Mouse (Mus musculus) liver, postnatal 0 days (tissue): ENCODE data around the gene Gm21958. TPM values are rescaled to one million over a fixed set of nuclear protein-coding genes. Genes with fewer than 3 reads are reported as not detected.
"Not testable (repeated sequence)": the region's sequence is repeated elsewhere in the genome, so short reads cannot be mapped to it uniquely, and the experiment has no call there.

Experiments
- ATAC-seq: fragments of 200-750 bp; cut with Nextera tagmentation; 2 replicates; pipeline ENCODE4 v1.8.0; 2017; ENCODE audit warnings: mild to moderate bottlenecking, moderate library complexity
- DNase-seq: peaks from one replicate; pipeline ENCODE4 v3.0.0-alpha.2; 2016
- H3K27ac ChIP-seq: fragments of 300-500 bp; sonication (generic); 2 replicates; pipeline ENCODE4 v1.5.1; 2014; ENCODE audit warnings: antibody characterized with exemption, moderate library complexity, mild to moderate bottlenecking, low read depth
- H3K27me3 ChIP-seq: fragments of 300-500 bp; sonication (generic); 2 replicates; pipeline ENCODE4 v1.6.1; 2014; ENCODE audit warnings: low read length, control low read depth, mixed read lengths; ENCODE audit not compliant: insufficient read depth
- H3K36me3 ChIP-seq: fragments of 300-500 bp; sonication (generic); replicated peaks from 2 replicates; pipeline ENCODE4 v1.6.1; 2014; ENCODE audit warnings: mild to moderate bottlenecking, control low read depth, low read length, moderate library complexity, mixed read lengths; ENCODE audit not compliant: insufficient read depth
- H3K4me1 ChIP-seq: fragments of 300-500 bp; sonication (generic); 2 replicates; pipeline ENCODE4 v1.6.1; 2014; ENCODE audit warnings: antibody characterized with exemption, mild to moderate bottlenecking, control low read depth; ENCODE audit not compliant: insufficient read depth
- H3K4me2 ChIP-seq: fragments of 300-500 bp; sonication (generic); 2 replicates; pipeline ENCODE4 v1.6.1; 2014; ENCODE audit warnings: low read depth, mild to moderate bottlenecking, low read length, moderate library complexity, mixed read lengths
- H3K4me3 ChIP-seq: fragments of 300-500 bp; sonication (generic); 2 replicates; pipeline ENCODE4 v1.5.1; 2014; ENCODE audit warnings: low read depth, low read length
- H3K9ac ChIP-seq: fragments of 300-500 bp; sonication (generic); replicated peaks from 2 replicates; pipeline ENCODE4 v1.6.1; 2014; ENCODE audit warnings: mild to moderate bottlenecking, moderate library complexity
- H3K9me3 ChIP-seq: fragments of 300-500 bp; sonication (generic); 2 replicates; pipeline ENCODE4 v1.6.1; 2016; ENCODE audit warnings: mild to moderate bottlenecking, control low read depth, low read length, mixed read lengths
- CTCF ChIP-seq: sonication (generic); IDR thresholded peaks from 2 replicates; pipeline ENCODE4 v1.5.1; 2016; ENCODE audit warnings: antibody characterized with exemption, low read depth
- EP300 ChIP-seq: IDR thresholded peaks from 2 replicates; pipeline ENCODE4 v1.6.1; 2016; ENCODE audit warnings: antibody characterized with exemption, low read depth, mild to moderate bottlenecking
- WGBS: fragments of 180-500 bp; shearing (Covaris S2); extraction: QIAGEN DNeasy Blood & Tissue Kit; methylation state at CpG from one replicate; pipeline ENCODE4 v1.1.7; 2014; ENCODE audit not compliant: insufficient replicate concordance; 5-methylcytosine and 5-hydroxymethylcytosine counted together
- polyA plus RNA-seq: library from polyadenylated mRNA; unstranded; fragments of >200 nt; fragmentation: Nextera tagmentation; extraction: Ambion mirVana; gene quantifications from 2 replicates; pipeline ENCODE4 v1.2.1, GENCODE M21; 2015

The Gm21958 gene
- polyA plus RNA-seq, 1 experiment from 2014 or later: not detected

- no peak for DNase-seq
- WGBS: 66% methylated on average over 2 of the region's 2 CpGs
- Histone ChIP-seq H3K4me3 (no peak overlapping the region), H3K27ac (no peak overlapping the region), H3K9me3 (no peaks in the 10 kb centered on the region), H3K27me3 (no peaks in the 10 kb centered on the region), H3K4me1 (0 out of 2 replicates have a peak, but pooled peaks cover 3% of the 10 kb centered on the region), H3K4me2 (no peak overlapping the region), H3K9ac (no peak overlapping the region), H3K36me3 (peaks cover 67% of the 10 kb centered on the region)
- no peak for ATAC-seq
- no peak for TF ChIP-seq EP300
- TF ChIP-seq CTCF: no peak
Measured at GRCm38 (mm10) chr3:54725344-54725743, 11.2 kb upstream of the Gm21958 start.

- Histone ChIP-seq H3K4me1 (0 out of 2 replicates have a peak, but pooled peaks cover 3% of the 10 kb centered on the region), H3K4me3 (no peak overlapping the region), H3K9ac (no peak overlapping the region), H3K36me3 (peaks cover 60% of the 10 kb centered on the region), H3K9me3 (no peaks in the 10 kb centered on the region), H3K4me2 (no peak overlapping the region), H3K27ac (0 out of 2 replicates have a peak overlapping the region, but pooled peaks have one; percentile 39), H3K27me3 (no peaks in the 10 kb centered on the region)
- TF ChIP-seq EP300 (no peak), CTCF (no peak)
- WGBS: 56% methylated on average over 10 of the region's 10 CpGs
- DNase-seq: no peak
- ATAC-seq: peak; percentile 64
Measured at GRCm38 (mm10) chr3:54723741-54724500, 9.8 kb upstream of the Gm21958 start.

DNA sequence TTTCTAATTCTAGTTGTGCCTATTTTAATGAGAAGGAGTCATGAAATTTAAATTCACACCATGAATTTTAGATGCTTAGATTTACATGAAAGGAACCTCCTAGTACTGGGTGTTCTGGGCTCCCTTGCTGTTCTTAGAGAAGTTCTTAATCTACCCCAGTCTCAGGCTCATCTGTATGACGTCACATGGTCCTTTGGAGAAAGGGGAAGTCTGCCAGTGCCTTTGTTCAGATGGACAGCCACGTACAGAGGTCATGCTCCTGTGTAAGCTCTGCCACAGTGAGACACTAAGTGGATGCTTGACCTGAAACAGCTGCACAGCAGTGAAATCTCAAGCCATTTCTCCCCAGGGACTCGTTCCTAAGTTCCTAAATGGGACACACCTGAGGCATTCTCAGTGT, 4.8 kb upstream of the Gm21958 start:
- H3K4me1 ChIP-seq: 0 out of 2 replicates have a peak, but pooled peaks cover 3% of the 10 kb centered on the region
- H3K4me2 ChIP-seq: no peak overlapping the region
- no peak overlapping the region for H3K4me3 ChIP-seq
- H3K9ac ChIP-seq: no peak overlapping the region
- TF ChIP-seq CTCF (no peak), EP300 (no peak)
- DNase-seq (no peak), ATAC-seq (no peak)
- H3K36me3 ChIP-seq: peaks cover 66% of the 10 kb centered on the region
- WGBS: 52% methylated on average over 3 of the region's 3 CpGs
- H3K27me3 ChIP-seq: no peaks in the 10 kb centered on the region
- no peak overlapping the region for H3K27ac ChIP-seq
- no peaks in the 10 kb centered on the region for H3K9me3 ChIP-seq

- Histone ChIP-seq H3K9me3 (no peaks in the 10 kb centered on the region), H3K4me1 (no peaks in the 10 kb centered on the region), H3K4me2 (no peak overlapping the region), H3K27ac (no peak overlapping the region), H3K4me3 (no peak overlapping the region), H3K36me3 (peaks cover 66% of the 10 kb centered on the region), H3K9ac (no peak overlapping the region), H3K27me3 (no peaks in the 10 kb centered on the region)
- DNase-seq (no peak), ATAC-seq (no peak)
- WGBS: 83% methylated on average over 6 of the region's 6 CpGs
- TF ChIP-seq CTCF: no peak
- no peak for TF ChIP-seq EP300
Measured at GRCm38 (mm10) chr3:54717348-54717747, 3.2 kb upstream of the Gm21958 start.

DNA sequence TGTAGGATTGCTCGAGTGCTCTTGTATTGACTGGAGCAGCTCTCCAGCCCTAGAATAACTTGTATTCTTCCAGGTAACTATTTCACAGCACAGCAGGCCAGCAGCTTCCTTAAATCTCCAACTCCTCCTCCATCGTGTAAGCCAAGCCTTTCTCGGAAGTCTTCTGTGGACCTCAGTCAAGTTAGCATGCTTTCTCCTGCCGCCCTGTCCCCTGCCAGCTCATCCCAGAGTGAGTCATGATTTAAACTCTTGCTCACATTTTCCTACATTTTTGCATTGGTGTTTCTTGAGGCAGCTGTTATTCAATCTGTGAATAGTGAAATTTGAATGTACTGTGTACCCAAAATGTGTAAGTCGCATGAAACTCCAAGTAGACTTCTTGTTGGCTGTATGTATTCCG, 1.3 kb upstream of the Gm21958 start:
- H3K4me1 ChIP-seq: no peaks in the 10 kb centered on the region
- H3K4me3 ChIP-seq: no peak overlapping the region
- no peak for TF ChIP-seq EP300
- TF ChIP-seq CTCF: no peak
- no peak overlapping the region for H3K9ac ChIP-seq
- H3K36me3 ChIP-seq: peaks cover 70% of the 10 kb centered on the region
- DNase-seq (no peak), ATAC-seq (no peak)
- no peaks in the 10 kb centered on the region for H3K27me3 ChIP-seq
- WGBS: 91% methylated on average over 6 of the region's 6 CpGs
- no peak overlapping the region for H3K27ac ChIP-seq
- no peak overlapping the region for H3K4me2 ChIP-seq
- no peaks in the 10 kb centered on the region for H3K9me3 ChIP-seq

DNA sequence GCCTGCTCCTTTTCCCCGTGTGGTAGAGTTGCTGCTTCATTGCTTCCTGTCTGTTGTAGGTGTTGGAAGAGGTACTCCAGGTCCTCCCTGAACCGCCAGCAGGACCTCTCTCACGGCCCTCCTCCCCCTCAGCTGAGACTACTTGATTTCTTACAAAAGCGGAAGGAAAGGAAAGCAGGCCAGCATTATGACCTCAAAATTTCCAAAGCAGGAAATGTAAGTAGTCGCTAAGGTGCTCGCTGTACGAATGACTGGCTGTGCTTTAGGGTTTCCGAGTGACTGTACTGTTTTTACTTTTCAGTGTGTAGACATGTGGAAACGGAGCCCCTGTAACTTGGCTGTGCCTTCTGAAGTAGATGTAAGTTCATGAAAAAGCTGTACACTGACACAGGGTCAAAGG, 5.2 kb downstream of the Gm21958 start:
- 62% methylated on average over 9 of the region's 9 CpGs for WGBS
- Histone ChIP-seq H3K9me3 (no peaks in the 10 kb centered on the region), H3K27me3 (no peaks in the 10 kb centered on the region), H3K4me3 (no peak overlapping the region), H3K36me3 (peaks cover 74% of the 10 kb centered on the region), H3K4me1 (no peaks in the 10 kb centered on the region), H3K27ac (peak overlapping the region; percentile 63), H3K4me2 (0 out of 2 replicates have a peak overlapping the region, but pooled peaks have one; percentile 6), H3K9ac (no peak overlapping the region)
- TF ChIP-seq EP300: no peak
- TF ChIP-seq CTCF: no peak
- ATAC-seq (peak; percentile 33), DNase-seq (no peak)

DNA sequence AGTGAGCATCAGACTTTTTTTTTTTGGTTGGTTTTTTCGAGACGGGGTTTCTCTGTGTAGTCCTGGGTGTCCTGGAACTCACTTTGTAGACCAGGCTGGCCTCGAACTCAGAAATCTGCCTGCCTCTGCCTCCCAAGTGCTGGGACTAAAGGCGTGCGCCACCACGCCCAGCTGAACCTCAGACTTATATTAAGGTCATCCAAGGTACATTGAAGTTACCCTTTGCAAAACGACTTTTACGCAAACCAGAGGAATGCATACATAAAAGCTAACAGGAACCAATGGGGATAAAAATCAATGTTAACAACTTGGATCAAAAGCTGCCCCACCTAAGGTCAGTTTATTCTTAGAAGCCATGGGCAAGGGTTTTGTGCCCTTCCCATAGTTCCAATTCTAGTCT, 10.0 kb downstream of the Gm21958 start:
- not testable (repeated sequence) for H3K27ac ChIP-seq, H3K27me3 ChIP-seq, ATAC-seq, DNase-seq, H3K4me3 ChIP-seq, H3K9ac ChIP-seq, H3K4me2 ChIP-seq, H3K4me1 ChIP-seq, H3K9me3 ChIP-seq
- H3K36me3 ChIP-seq: peaks cover 63% of the 10 kb centered on the region
- 89% methylated on average over 8 of the region's 8 CpGs for WGBS
